Mouse (Mus musculus) activated CD4-positive, CD25-positive, alpha-beta regulatory T cell, adult 4 months (primary cell): Measurements from ENCODE around the gene Aff1. TPM values are rescaled to one million over a fixed set of nuclear protein-coding genes. Genes with fewer than 3 reads are reported as not detected.

Experiments
- ATAC-seq: one replicate; pipeline ENCODE4 v1.8.0; 2017
- polyA plus RNA-seq, 2 experiments: library from polyadenylated mRNA; unstranded; fragments of 100-300 nt; shearing (Covaris generic); gene quantifications; one replicate each; pipeline ENCODE4 v1.2.1; 2017

The Aff1 gene
- polyA plus RNA-seq, 2 experiments from 2014 or later = 9.2 to 12.3 TPM

GRCm38 (mm10) chr5:103774703-103775333 is 82.6 kb downstream of the Aff1 start:
- no peak for ATAC-seq

- no peak for ATAC-seq
These were observed 83.3 kb downstream of the Aff1 start for GRCm38 (mm10) chr5:103775429-103775828.

GRCm38 (mm10) chr5:103776842-103777241 is 84.7 kb downstream of the Aff1 start:
- ATAC-seq = no peak

GRCm38 (mm10) chr5:103777446-103777845 is 85.3 kb downstream of the Aff1 start:
- ATAC-seq = no peak

- no peak for ATAC-seq
These were observed 86.3 kb downstream of the Aff1 start for GRCm38 (mm10) chr5:103778314-103779117.

- ATAC-seq = no peak
These were observed 87.7 kb downstream of the Aff1 start for GRCm38 (mm10) chr5:103779836-103780235.

GRCm38 (mm10) chr5:103780266-103780665 is 88.1 kb downstream of the Aff1 start:
- ATAC-seq = no peak

GRCm38 (mm10) chr5:103780836-103781235 is 88.7 kb downstream of the Aff1 start:
- ATAC-seq = no peak

- ATAC-seq = no peak
These were observed 91.0 kb downstream of the Aff1 start for GRCm38 (mm10) chr5:103783086-103783668.

- ATAC-seq = no peak
These were observed 93.9 kb downstream of the Aff1 start for GRCm38 (mm10) chr5:103786096-103786495.

- ATAC-seq = no peak
These were observed 96.3 kb downstream of the Aff1 start for GRCm38 (mm10) chr5:103788476-103788875.

- ATAC-seq = no peak
These were observed 96.8 kb downstream of the Aff1 start for GRCm38 (mm10) chr5:103788976-103789375.

GRCm38 (mm10) chr5:103789619-103790116 is 97.5 kb downstream of the Aff1 start:
- no peak for ATAC-seq

- ATAC-seq = no peak
These were observed 99.6 kb downstream of the Aff1 start for GRCm38 (mm10) chr5:103791741-103792140.

GRCm38 (mm10) chr5:103795121-103795520 is 102.9 kb downstream of the Aff1 start:
- no peak for ATAC-seq

- ATAC-seq = no peak
These were observed 103.9 kb downstream of the Aff1 start for GRCm38 (mm10) chr5:103796035-103796434.

- ATAC-seq = no peak
These were observed 105.6 kb downstream of the Aff1 start for GRCm38 (mm10) chr5:103797774-103798173.

GRCm38 (mm10) chr5:103799438-103799837 is 107.3 kb downstream of the Aff1 start:
- ATAC-seq = no peak

GRCm38 (mm10) chr5:103800009-103800408 is 107.8 kb downstream of the Aff1 start:
- ATAC-seq = no peak

- ATAC-seq = no peak
These were observed 111.2 kb downstream of the Aff1 start for GRCm38 (mm10) chr5:103803386-103803785.

- ATAC-seq = no peak
These were observed 111.9 kb downstream of the Aff1 start for GRCm38 (mm10) chr5:103803927-103804590.

GRCm38 (mm10) chr5:103806851-103807578 is 114.8 kb downstream of the Aff1 start:
- no peak for ATAC-seq
